Mouse (Mus musculus) forebrain, embryonic 15.5 days (tissue): Measurements from ENCODE around the gene C9orf72. TPM values are rescaled to one million over a fixed set of nuclear protein-coding genes. Genes with fewer than 3 reads are reported as not detected.
A peak's percentile ranks its signal among the peaks of the same experiment; 100 is the strongest.

Experiments used
- ATAC-seq: fragments of 200-750 bp; cut with Nextera tagmentation; replicated peaks from 2 replicates; pipeline ENCODE4 v1.8.0; 2017; ENCODE audit warnings: mild to moderate bottlenecking, moderate TSS enrichment, moderate library complexity
- H3K27ac ChIP-seq: fragments of 300-500 bp; sonication (generic); replicated peaks from 2 replicates; pipeline ENCODE4 v1.5.1; 2015; ENCODE audit warnings: mild to moderate bottlenecking, inconsistent platforms
- H3K27me3 ChIP-seq: fragments of 300-500 bp; sonication (generic); 2 replicates; pipeline ENCODE4 v1.6.1; 2015; ENCODE audit warnings: inconsistent platforms
- H3K36me3 ChIP-seq: fragments of 300-500 bp; sonication (generic); 2 replicates; pipeline ENCODE4 v1.6.1; 2015; ENCODE audit warnings: mild to moderate bottlenecking, inconsistent platforms
- H3K4me1 ChIP-seq: fragments of 300-500 bp; sonication (generic); 2 replicates; pipeline ENCODE4 v1.6.1; 2015; ENCODE audit warnings: inconsistent platforms
- H3K4me2 ChIP-seq: fragments of 300-500 bp; sonication (generic); replicated peaks from 2 replicates; pipeline ENCODE4 v1.6.1; 2015; ENCODE audit warnings: mild to moderate bottlenecking, inconsistent platforms
- H3K4me3 ChIP-seq: fragments of 300-500 bp; sonication (generic); 2 replicates; pipeline ENCODE4 v1.5.1; 2015; ENCODE audit warnings: mild to moderate bottlenecking, inconsistent platforms
- H3K9ac ChIP-seq: fragments of 300-500 bp; sonication (generic); replicated peaks from 2 replicates; pipeline ENCODE4 v1.6.1; 2015; ENCODE audit warnings: mild to moderate bottlenecking, inconsistent platforms
- H3K9me3 ChIP-seq: fragments of 300-500 bp; sonication (generic); 2 replicates; pipeline ENCODE4 v1.6.1; 2016; ENCODE audit warnings: inconsistent platforms
- WGBS: fragments of 180-500 bp; shearing (Covaris S2); methylation state at CpG from one replicate; pipeline ENCODE4 v1.1.7; 2015; ENCODE audit warnings: mixed read lengths; 5-methylcytosine and 5-hydroxymethylcytosine counted together
- polyA plus RNA-seq: library from polyadenylated mRNA; unstranded; fragments of >200 nt; fragmentation: Nextera tagmentation; extraction: Ambion mirVana; gene quantifications from 2 replicates; pipeline ENCODE4 v1.2.1, GENCODE M21; 2015

The C9orf72 gene
- polyA plus RNA-seq, 1 experiment from 2014 or later = 45.2 TPM

DNA sequence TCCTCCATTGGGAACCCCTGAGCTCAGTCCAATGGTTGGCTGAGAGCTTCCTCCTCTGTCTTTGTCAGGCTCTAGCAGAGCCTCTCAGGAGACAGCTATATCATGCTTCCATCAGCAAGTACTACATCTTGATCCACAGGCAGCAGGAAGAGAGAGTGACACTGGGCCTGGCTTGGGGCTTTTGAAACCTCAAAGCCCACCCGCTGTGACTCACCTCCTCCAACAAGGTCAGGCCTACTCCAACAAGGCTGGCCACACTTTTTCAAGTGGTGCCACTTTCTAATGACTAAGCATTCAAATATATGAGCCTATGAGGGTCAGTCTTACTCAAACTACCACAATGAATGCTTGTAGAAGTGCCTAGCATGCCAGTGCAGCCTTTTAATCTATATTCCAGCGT, 53.5 kb downstream of the C9orf72 start:
- H3K4me2 ChIP-seq = no peak overlapping the region
- H3K27ac ChIP-seq = no peak overlapping the region
- no peak overlapping the region for H3K9ac ChIP-seq
- H3K27me3 ChIP-seq = no peaks in the 10 kb centered on the region
- H3K4me3 ChIP-seq = no peak overlapping the region
- WGBS = 90% methylated on average over 2 of the region's 2 CpGs
- H3K9me3 ChIP-seq = no peaks in the 10 kb centered on the region
- H3K36me3 ChIP-seq = no peaks in the 10 kb centered on the region
- peaks cover 7% of the 10 kb centered on the region for H3K4me1 ChIP-seq
- no peak for ATAC-seq

- H3K27me3 ChIP-seq = no peaks in the 10 kb centered on the region
- no peaks in the 10 kb centered on the region for H3K36me3 ChIP-seq
- no peak overlapping the region for H3K9ac ChIP-seq
- no peak overlapping the region; the same call in 1 of the 2 replicates for H3K4me2 ChIP-seq
- 0 out of 2 replicates have a peak, but pooled peaks have one; percentile 16 for ATAC-seq
- peaks cover 7% of the 10 kb centered on the region for H3K4me1 ChIP-seq
- H3K9me3 ChIP-seq = no peaks in the 10 kb centered on the region
- 48% methylated on average over 13 of the region's 13 CpGs for WGBS
- no peak overlapping the region for H3K4me3 ChIP-seq
- H3K27ac ChIP-seq = no peak overlapping the region
These were observed 56.3 kb downstream of the C9orf72 start for GRCm38 (mm10) chr4:35169571-35170125.

DNA sequence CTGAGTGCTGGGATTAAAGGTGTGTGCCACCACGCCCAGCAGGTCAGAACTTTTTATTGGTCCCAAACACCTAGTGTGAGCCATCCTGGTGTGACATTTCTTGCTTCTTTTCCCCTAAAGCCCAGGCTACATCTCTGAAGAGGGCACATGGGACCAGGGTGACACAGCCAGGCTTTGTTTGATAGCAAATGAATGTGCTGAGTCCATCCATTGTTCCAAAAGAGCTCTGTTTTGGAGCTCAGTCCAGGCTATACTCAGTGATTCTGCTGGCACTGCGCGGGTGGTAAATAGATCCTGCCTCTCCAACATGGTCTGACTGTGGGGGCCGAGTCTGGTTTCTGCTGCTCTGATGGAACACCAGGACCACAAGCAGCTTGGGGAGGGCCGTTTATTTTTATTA, 58.1 kb downstream of the C9orf72 start:
- no peaks in the 10 kb centered on the region for H3K27me3 ChIP-seq
- H3K27ac ChIP-seq = no peak overlapping the region
- 87% methylated on average over 5 of the region's 5 CpGs for WGBS
- H3K9ac ChIP-seq = no peak overlapping the region
- peaks cover 7% of the 10 kb centered on the region for H3K4me1 ChIP-seq
- H3K9me3 ChIP-seq = no peaks in the 10 kb centered on the region
- no peak overlapping the region for H3K4me2 ChIP-seq
- no peaks in the 10 kb centered on the region for H3K36me3 ChIP-seq
- no peak overlapping the region for H3K4me3 ChIP-seq
- ATAC-seq = no peak

DNA sequence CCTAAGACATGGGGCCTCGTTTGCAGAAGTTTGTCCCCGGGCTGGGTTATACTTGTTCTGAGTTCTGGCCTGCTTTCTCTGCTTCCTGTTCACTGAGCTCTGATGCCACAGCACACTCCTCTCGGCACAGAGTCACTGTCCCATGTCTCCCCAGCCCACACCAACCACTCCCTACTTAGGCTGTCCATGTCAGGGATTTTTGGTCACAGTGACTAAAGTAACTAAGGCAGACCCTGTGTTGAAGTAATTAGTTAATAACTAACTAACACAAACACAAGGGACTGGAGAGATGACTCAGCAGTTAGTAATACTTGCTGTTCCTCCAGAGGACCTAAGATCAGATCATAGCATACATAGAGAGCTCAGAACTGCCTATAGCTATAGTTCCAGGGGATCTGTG, 60.0 kb downstream of the C9orf72 start:
- Histone ChIP-seq H3K9me3 (no peaks in the 10 kb centered on the region), H3K4me3 (no peak overlapping the region), H3K4me1 (peaks cover 7% of the 10 kb centered on the region), H3K27ac (no peak overlapping the region), H3K36me3 (no peaks in the 10 kb centered on the region), H3K9ac (no peak overlapping the region), H3K4me2 (no peak overlapping the region), H3K27me3 (no peaks in the 10 kb centered on the region)
- ATAC-seq = no peak
- WGBS = 79% methylated on average over 3 of the region's 3 CpGs

DNA sequence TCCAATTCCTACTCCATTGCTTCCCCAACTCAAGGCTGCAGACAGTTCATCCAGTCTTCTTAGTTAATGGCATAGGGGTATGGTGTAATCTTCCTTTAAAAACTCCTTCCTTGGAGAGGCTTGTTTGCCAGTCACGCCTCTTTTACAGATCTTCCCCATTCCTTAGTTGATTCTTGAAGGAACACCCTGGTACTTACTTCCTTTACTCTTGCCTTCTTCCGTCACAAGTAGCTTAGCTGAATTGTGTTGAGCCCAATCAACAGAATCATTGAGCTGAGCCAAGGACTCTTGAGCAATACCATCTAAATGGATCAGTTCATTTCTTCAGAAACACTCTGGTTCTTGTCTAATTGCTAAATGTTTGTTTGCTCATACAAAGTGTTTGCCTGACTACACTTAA, 60.7 kb downstream of the C9orf72 start:
- no peaks in the 10 kb centered on the region for H3K9me3 ChIP-seq
- ATAC-seq = no peak
- H3K9ac ChIP-seq = no peak overlapping the region
- H3K27ac ChIP-seq = no peak overlapping the region
- peaks cover 7% of the 10 kb centered on the region for H3K4me1 ChIP-seq
- no peaks in the 10 kb centered on the region for H3K36me3 ChIP-seq
- no peaks in the 10 kb centered on the region for H3K27me3 ChIP-seq
- no peak overlapping the region for H3K4me2 ChIP-seq
- WGBS = 87% methylated on average over 2 of the region's 2 CpGs
- H3K4me3 ChIP-seq = no peak overlapping the region

- no peak overlapping the region for H3K9ac ChIP-seq
- H3K9me3 ChIP-seq = no peaks in the 10 kb centered on the region
- H3K4me3 ChIP-seq = no peak overlapping the region
- no peak for ATAC-seq
- no peak overlapping the region for H3K4me2 ChIP-seq
- 67% methylated on average over 11 of the region's 11 CpGs for WGBS
- H3K27me3 ChIP-seq = no peaks in the 10 kb centered on the region
- no peak overlapping the region for H3K27ac ChIP-seq
- no peaks in the 10 kb centered on the region for H3K36me3 ChIP-seq
- H3K4me1 ChIP-seq = peaks cover 15% of the 10 kb centered on the region
These were observed 68.2 kb downstream of the C9orf72 start for GRCm38 (mm10) chr4:35157815-35158214.

- H3K4me3 ChIP-seq = peak within 1 kb of the TSS; percentile 50
- peak within 1 kb of the TSS; percentile 23 for H3K27ac ChIP-seq
- H3K27me3 ChIP-seq = no peaks in the 10 kb centered on the region
- peak within 1 kb of the TSS; percentile 79 for H3K4me2 ChIP-seq
- no peaks in the 10 kb centered on the region for H3K36me3 ChIP-seq
- no peaks in the 10 kb centered on the region for H3K9me3 ChIP-seq
- WGBS = under 1% methylated on average over 50 of the region's 50 CpGs
- peak within 1 kb of the TSS; percentile 47 for H3K9ac ChIP-seq
- peak; percentile 88 for ATAC-seq
- peaks cover 15% of the 10 kb centered on the region for H3K4me1 ChIP-seq
These were observed 69.0 kb downstream of the C9orf72 start, which contains the start of gene Mob3b for GRCm38 (mm10) chr4:35156751-35157611. TSS of gene Mob3b (minus strand) at chr4:35157484.

GRCm38 (mm10) chr4:35156149-35156611, 69.8 kb downstream of the C9orf72 start:
- Histone ChIP-seq H3K9ac (peak overlapping the region; percentile 47), H3K4me3 (peak overlapping the region; percentile 50), H3K27me3 (no peaks in the 10 kb centered on the region), H3K4me2 (peak overlapping the region; percentile 79), H3K27ac (peak overlapping the region; percentile 23), H3K4me1 (peaks cover 15% of the 10 kb centered on the region), H3K9me3 (no peaks in the 10 kb centered on the region), H3K36me3 (no peaks in the 10 kb centered on the region)
- peak; percentile 75 for ATAC-seq
- WGBS = under 1% methylated on average over 26 of the region's 26 CpGs

DNA sequence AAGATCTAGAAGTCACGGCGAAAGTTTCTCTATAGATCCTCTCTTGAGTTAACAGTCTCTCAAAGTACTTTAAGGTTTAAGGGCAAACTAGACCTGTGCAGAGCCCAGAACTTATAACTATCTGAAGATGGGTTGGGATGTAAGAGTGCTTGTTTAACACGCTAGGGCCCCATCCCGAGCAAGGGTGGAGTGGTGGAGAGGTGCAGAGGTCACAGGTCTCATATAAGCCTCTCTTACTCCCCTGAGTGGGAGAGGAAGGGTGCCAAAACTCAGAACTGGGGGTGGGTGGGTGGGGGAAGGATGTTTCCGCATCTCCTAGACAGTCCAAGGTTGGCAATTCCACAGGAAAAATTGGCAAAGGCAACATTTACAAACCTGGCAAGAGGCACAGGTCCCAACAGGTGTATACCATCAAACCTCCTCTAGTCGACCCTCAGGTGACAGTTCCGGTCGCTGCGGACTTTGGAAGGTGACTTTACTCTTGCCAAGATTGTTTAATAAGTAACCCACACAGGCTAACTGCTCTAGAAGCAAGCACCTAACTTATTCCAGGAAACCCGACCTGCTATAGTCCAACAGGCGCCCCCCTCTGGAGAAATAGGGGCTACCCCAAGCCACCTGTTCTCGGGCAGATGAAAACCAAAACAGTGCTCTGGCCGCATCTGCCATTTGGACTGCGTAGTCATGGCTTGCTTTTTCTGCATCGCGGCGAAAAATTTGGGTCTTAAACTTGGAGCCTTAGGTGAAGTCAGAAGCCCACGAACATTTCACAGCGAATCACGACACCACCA, 70.6 kb downstream of the C9orf72 start:
- H3K36me3 ChIP-seq = no peaks in the 10 kb centered on the region
- no peaks in the 10 kb centered on the region for H3K9me3 ChIP-seq
- H3K9ac ChIP-seq = peak overlapping the region; percentile 47; the same call in 1 of the 2 replicates
- 24% methylated on average over 20 of the region's 20 CpGs for WGBS
- H3K27ac ChIP-seq = no peak overlapping the region
- H3K27me3 ChIP-seq = no peaks in the 10 kb centered on the region
- peak overlapping the region; percentile 79 for H3K4me2 ChIP-seq
- 0 out of 2 replicates have a peak, but pooled peaks have one; percentile 32 for ATAC-seq
- peak overlapping the region; percentile 50 for H3K4me3 ChIP-seq
- peaks cover 15% of the 10 kb centered on the region for H3K4me1 ChIP-seq

GRCm38 (mm10) chr4:35154051-35154450, 71.9 kb downstream of the C9orf72 start:
- H3K9ac ChIP-seq = no peak overlapping the region
- H3K4me3 ChIP-seq = no peak overlapping the region
- H3K27ac ChIP-seq = no peak overlapping the region
- peaks cover 15% of the 10 kb centered on the region for H3K4me1 ChIP-seq
- H3K27me3 ChIP-seq = no peaks in the 10 kb centered on the region
- H3K36me3 ChIP-seq = no peaks in the 10 kb centered on the region
- H3K9me3 ChIP-seq = no peaks in the 10 kb centered on the region
- ATAC-seq = no peak
- WGBS = 51% methylated on average over 3 of the region's 3 CpGs
- H3K4me2 ChIP-seq = no peak overlapping the region

GRCm38 (mm10) chr4:35151756-35152155, 74.2 kb downstream of the C9orf72 start, which contains the start of gene Ifnk:
TSS of gene Ifnk (plus strand) at chr4:35152056.
- Histone ChIP-seq H3K9me3 (no peaks in the 10 kb centered on the region), H3K4me3 (no peak within 1 kb of the TSS), H3K36me3 (no peaks in the 10 kb centered on the region), H3K4me2 (no peak within 1 kb of the TSS), H3K27me3 (no peaks in the 10 kb centered on the region), H3K9ac (no peak within 1 kb of the TSS), H3K27ac (no peak within 1 kb of the TSS), H3K4me1 (peaks cover 13% of the 10 kb centered on the region)
- no peak for ATAC-seq
- WGBS = 86% methylated on average over 4 of the region's 4 CpGs

GRCm38 (mm10) chr4:35150706-35151105, 75.3 kb downstream of the C9orf72 start:
- H3K9ac ChIP-seq = no peak overlapping the region
- WGBS = 88% methylated on average over 3 of the region's 3 CpGs

More at GRCm38 (mm10) chr4:35150706-35151105, 75.3 kb downstream of the C9orf72 start:
- Histone ChIP-seq H3K4me3 (no peak overlapping the region), H3K9me3 (no peaks in the 10 kb centered on the region), H3K27me3 (no peaks in the 10 kb centered on the region), H3K36me3 (no peaks in the 10 kb centered on the region), H3K4me1 (peaks cover 3% of the 10 kb centered on the region), H3K27ac (no peak overlapping the region), H3K4me2 (no peak overlapping the region)
- ATAC-seq = no peak
